Mouse (Mus musculus): ENCODE results near the gene Cubn. TPM values are rescaled to one million over a fixed set of nuclear protein-coding genes. Genes with fewer than 3 reads are reported as not detected.

Gene Cubn
- polyA plus RNA-seq, 1 experiment, result 0.06 TPM

- TF ChIP-seq POLR2A (IDR thresholded peaks at IDR 0.05; ENCODE audit: low read depth, low read length) (no peak), CTCF (IDR thresholded peaks at IDR 0.05; ENCODE audit: extremely low read depth, insufficient read depth, insufficient read length, insufficient replicate concordance) (no peak)
- no peak for DNase-seq (ENCODE audit: low read depth in 1 of 2, low spot score in 2 of 2)
- Histone ChIP-seq H3K4me3 (ENCODE audit: extremely low read depth, insufficient read depth, insufficient read length) (no peak overlapping the region), H3K36me3 (ENCODE audit: control insufficient read depth, insufficient read depth, low read length) (no peaks in the 10 kb centered on the region), H3K4me1 (ENCODE audit: control insufficient read depth, insufficient read depth, insufficient read length) (no peaks in the 10 kb centered on the region), H3K27ac (ENCODE audit: insufficient read depth, low read length) (no peak overlapping the region), H3K27me3 (ENCODE audit: control insufficient read depth, insufficient read depth, low read length) (no peaks in the 10 kb centered on the region)
- 84% methylated on average over 7 of the region's 7 CpGs for WGBS
These were observed 149.2 kb downstream of the Cubn start for GRCm38 (mm10) chr2:13342325-13342926.

GRCm38 (mm10) chr2:13335446-13335845 lies 156.2 kb downstream of the Cubn start:
- no peak for TF ChIP-seq CTCF (IDR thresholded peaks at IDR 0.05; ENCODE audit: extremely low read depth, insufficient read depth, insufficient read length, insufficient replicate concordance)
- TF ChIP-seq POLR2A (IDR thresholded peaks at IDR 0.05; ENCODE audit: low read depth, low read length), result no peak
- no peak for DNase-seq (ENCODE audit: low read depth in 1 of 2, low spot score in 2 of 2)
- no peaks in the 10 kb centered on the region for H3K4me1 ChIP-seq (ENCODE audit: control insufficient read depth, insufficient read depth, insufficient read length)
- 81% methylated on average over 4 of the region's 4 CpGs for WGBS
- no peaks in the 10 kb centered on the region for H3K36me3 ChIP-seq (ENCODE audit: control insufficient read depth, insufficient read depth, low read length)
- no peak overlapping the region for H3K27ac ChIP-seq (ENCODE audit: insufficient read depth, low read length)
- no peak overlapping the region for H3K4me3 ChIP-seq (ENCODE audit: extremely low read depth, insufficient read depth, insufficient read length)
- no peaks in the 10 kb centered on the region for H3K27me3 ChIP-seq (ENCODE audit: control insufficient read depth, insufficient read depth, low read length)

- TF ChIP-seq CTCF (IDR thresholded peaks at IDR 0.05; ENCODE audit: extremely low read depth, insufficient read depth, insufficient read length, insufficient replicate concordance) (no peak), POLR2A (IDR thresholded peaks at IDR 0.05; ENCODE audit: low read depth, low read length) (no peak)
- H3K27me3 ChIP-seq (ENCODE audit: control insufficient read depth, insufficient read depth, low read length), result no peaks in the 10 kb centered on the region
- no peak overlapping the region for H3K4me3 ChIP-seq (ENCODE audit: extremely low read depth, insufficient read depth, insufficient read length)
- no peak overlapping the region for H3K27ac ChIP-seq (ENCODE audit: insufficient read depth, low read length)
- H3K36me3 ChIP-seq (ENCODE audit: control insufficient read depth, insufficient read depth, low read length), result no peaks in the 10 kb centered on the region
- no peaks in the 10 kb centered on the region for H3K4me1 ChIP-seq (ENCODE audit: control insufficient read depth, insufficient read depth, insufficient read length)
- 31% methylated on average over 4 of the region's 4 CpGs for WGBS
- DNase-seq (ENCODE audit: low read depth in 1 of 2, low spot score in 2 of 2), result no peak
These were observed 161.7 kb downstream of the Cubn start for GRCm38 (mm10) chr2:13329754-13330417.

- H3K4me3 ChIP-seq (ENCODE audit: extremely low read depth, insufficient read depth, insufficient read length), result no peak overlapping the region
- no peak for DNase-seq (ENCODE audit: low read depth in 1 of 2, low spot score in 2 of 2)
- TF ChIP-seq POLR2A (IDR thresholded peaks at IDR 0.05; ENCODE audit: low read depth, low read length) (no peak), CTCF (IDR thresholded peaks at IDR 0.05; ENCODE audit: extremely low read depth, insufficient read depth, insufficient read length, insufficient replicate concordance) (no peak)
- H3K27me3 ChIP-seq (ENCODE audit: control insufficient read depth, insufficient read depth, low read length), result no peaks in the 10 kb centered on the region
- no peak overlapping the region for H3K27ac ChIP-seq (ENCODE audit: insufficient read depth, low read length)
- 83% methylated on average over 3 of the region's 3 CpGs for WGBS
- no peaks in the 10 kb centered on the region for H3K4me1 ChIP-seq (ENCODE audit: control insufficient read depth, insufficient read depth, insufficient read length)
- H3K36me3 ChIP-seq (ENCODE audit: control insufficient read depth, insufficient read depth, low read length), result no peaks in the 10 kb centered on the region
These were observed 188.2 kb downstream of the Cubn start for GRCm38 (mm10) chr2:13303376-13303775.

GRCm38 (mm10) chr2:13299031-13299430 lies 192.6 kb downstream of the Cubn start:
- Histone ChIP-seq H3K36me3 (ENCODE audit: control insufficient read depth, insufficient read depth, low read length) (no peaks in the 10 kb centered on the region), H3K27ac (ENCODE audit: insufficient read depth, low read length) (no peak overlapping the region), H3K27me3 (ENCODE audit: control insufficient read depth, insufficient read depth, low read length) (no peaks in the 10 kb centered on the region), H3K4me3 (ENCODE audit: extremely low read depth, insufficient read depth, insufficient read length) (no peak overlapping the region), H3K4me1 (ENCODE audit: control insufficient read depth, insufficient read depth, insufficient read length) (no peaks in the 10 kb centered on the region)
- WGBS, result 27% methylated on average over 3 of the region's 3 CpGs
- no peak for DNase-seq (ENCODE audit: low read depth in 1 of 2, low spot score in 2 of 2)
- TF ChIP-seq CTCF (IDR thresholded peaks at IDR 0.05; ENCODE audit: extremely low read depth, insufficient read depth, insufficient read length, insufficient replicate concordance) (0 out of 2 replicates have a peak, but pooled peaks have one; percentile 15), POLR2A (IDR thresholded peaks at IDR 0.05; ENCODE audit: low read depth, low read length) (no peak)

GRCm38 (mm10) chr2:13297733-13298132 lies 193.9 kb downstream of the Cubn start:
- no peak for TF ChIP-seq POLR2A (IDR thresholded peaks at IDR 0.05; ENCODE audit: low read depth, low read length)
- no peak overlapping the region for H3K27ac ChIP-seq (ENCODE audit: insufficient read depth, low read length)
- WGBS, result 55% methylated on average over 5 of the region's 5 CpGs
- no peaks in the 10 kb centered on the region for H3K4me1 ChIP-seq (ENCODE audit: control insufficient read depth, insufficient read depth, insufficient read length)
- DNase-seq (ENCODE audit: low read depth in 1 of 2, low spot score in 2 of 2), result no peak
- no peaks in the 10 kb centered on the region for H3K36me3 ChIP-seq (ENCODE audit: control insufficient read depth, insufficient read depth, low read length)
- H3K27me3 ChIP-seq (ENCODE audit: control insufficient read depth, insufficient read depth, low read length), result no peaks in the 10 kb centered on the region
- H3K4me3 ChIP-seq (ENCODE audit: extremely low read depth, insufficient read depth, insufficient read length), result no peak overlapping the region

GRCm38 (mm10) chr2:13290661-13291060 lies 201.0 kb downstream of the Cubn start:
- no peaks in the 10 kb centered on the region for H3K27me3 ChIP-seq (ENCODE audit: control insufficient read depth, insufficient read depth, low read length)
- H3K4me1 ChIP-seq (ENCODE audit: control insufficient read depth, insufficient read depth, insufficient read length), result no peaks in the 10 kb centered on the region
- no peak for TF ChIP-seq CTCF (IDR thresholded peaks at IDR 0.05; ENCODE audit: extremely low read depth, insufficient read depth, insufficient read length, insufficient replicate concordance)
- no peak for TF ChIP-seq POLR2A (IDR thresholded peaks at IDR 0.05; ENCODE audit: low read depth, low read length)
- no peak overlapping the region for H3K27ac ChIP-seq (ENCODE audit: insufficient read depth, low read length)
- no peaks in the 10 kb centered on the region for H3K36me3 ChIP-seq (ENCODE audit: control insufficient read depth, insufficient read depth, low read length)
- WGBS, result 4% methylated on average over 1 of the region's 1 CpGs
- peak in 1 of 2 experiments; percentile 29 for DNase-seq (ENCODE audit: low read depth in 1 of 2, low spot score in 2 of 2)
- H3K4me3 ChIP-seq (ENCODE audit: extremely low read depth, insufficient read depth, insufficient read length), result no peak overlapping the region

Data from spleen, adult 2 months (tissue).